Mouse (Mus musculus): ENCODE results near the gene Zfp931.
"Not testable (repeated sequence)": the region's sequence is repeated elsewhere in the genome, so short reads cannot be mapped to it uniquely, and the experiment has no call there.

Zfp931 gene

DNA sequence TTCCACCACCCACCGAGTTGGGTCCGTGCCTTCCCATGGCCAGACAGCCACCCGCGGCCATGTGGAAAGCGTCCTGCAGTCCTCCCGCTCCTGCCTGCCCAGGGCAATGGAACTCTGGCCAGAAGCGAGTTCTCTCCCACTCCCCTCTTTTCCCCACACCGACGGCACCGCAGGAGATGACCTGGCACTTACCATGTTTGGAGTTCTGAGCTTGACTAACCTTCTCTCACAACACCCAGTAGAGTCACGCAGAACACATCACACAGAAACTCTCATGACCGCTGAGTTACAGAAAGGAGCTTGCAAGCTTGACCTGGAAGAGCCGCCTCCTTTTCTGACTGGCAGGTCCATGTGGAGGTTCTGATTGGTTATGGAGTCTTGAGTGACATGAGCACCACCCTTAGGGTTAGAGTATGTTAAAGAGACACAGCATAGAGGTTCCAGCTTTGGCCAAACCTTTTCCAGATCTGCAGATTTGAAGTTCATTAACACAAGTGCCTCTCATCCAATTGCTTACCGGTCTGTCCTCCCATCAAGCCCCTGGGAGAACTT, at the start of gene Zfp931:
Zfp931 (minus strand) TSS at position 311 of the 552 bp plus-strand sequence.
- in situ Hi-C loops (cut with MboI) = not testable (repeated sequence)

DNA sequence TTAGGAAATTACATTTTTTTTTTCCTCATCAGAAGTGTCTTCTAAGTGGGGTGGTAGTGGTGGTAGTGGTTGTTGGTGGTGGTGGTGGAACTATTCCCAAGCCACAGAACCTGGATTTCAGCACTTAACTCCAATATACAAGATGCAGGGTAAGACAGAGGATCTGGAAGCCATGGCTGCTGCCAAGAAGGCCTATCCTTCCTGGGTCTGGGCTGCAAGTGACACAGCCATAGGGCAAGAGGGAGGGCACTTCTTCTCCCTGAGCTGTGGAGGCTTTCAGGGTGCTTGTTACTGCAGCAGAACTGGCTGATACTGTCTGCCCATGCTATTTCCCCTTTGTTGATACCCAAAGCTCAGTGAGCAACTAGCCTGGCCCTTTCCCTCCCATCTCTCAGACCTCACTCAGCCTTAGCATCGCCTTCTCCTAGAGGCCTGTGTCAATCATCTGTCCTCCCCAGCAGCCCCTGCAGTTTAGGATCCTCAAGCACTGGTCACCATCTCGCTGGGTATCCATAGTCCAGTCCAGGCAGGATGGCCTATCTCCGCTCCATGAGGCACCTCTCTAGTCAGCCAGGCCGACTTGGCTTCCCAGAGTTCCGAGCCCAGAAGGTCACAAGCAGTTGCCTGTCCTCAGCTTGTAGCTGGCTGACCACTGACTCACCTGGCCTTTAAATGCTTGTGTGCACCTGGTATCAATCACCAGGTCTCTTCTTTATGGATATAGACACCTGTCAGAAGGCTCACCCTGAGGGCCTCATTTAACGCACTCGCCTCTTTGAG, 48.0 kb upstream of the Zfp931 start:
- in situ Hi-C loops (cut with MboI) = no loop called here

DNA sequence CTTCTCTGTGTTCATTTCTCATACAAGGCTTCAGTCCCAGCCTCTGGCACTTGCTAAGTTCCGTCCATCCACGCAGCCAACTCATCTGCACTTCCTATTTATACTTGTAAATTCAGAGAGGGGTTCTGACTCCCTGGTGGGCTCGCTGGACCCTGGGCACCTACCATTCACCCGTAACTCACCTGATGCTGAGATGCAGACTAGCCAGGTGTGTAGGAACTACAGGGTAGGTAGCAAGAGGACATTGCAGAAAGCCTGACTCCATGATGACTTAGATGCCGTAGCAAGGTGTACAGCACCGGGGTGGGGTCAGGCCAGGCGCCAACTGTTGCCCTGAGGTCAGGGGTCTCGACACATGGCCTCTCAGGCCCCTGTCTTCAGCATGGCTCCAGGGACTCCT, 47.2 kb upstream of the Zfp931 start:
- in situ Hi-C loops (cut with MboI) = no loop called here

DNA sequence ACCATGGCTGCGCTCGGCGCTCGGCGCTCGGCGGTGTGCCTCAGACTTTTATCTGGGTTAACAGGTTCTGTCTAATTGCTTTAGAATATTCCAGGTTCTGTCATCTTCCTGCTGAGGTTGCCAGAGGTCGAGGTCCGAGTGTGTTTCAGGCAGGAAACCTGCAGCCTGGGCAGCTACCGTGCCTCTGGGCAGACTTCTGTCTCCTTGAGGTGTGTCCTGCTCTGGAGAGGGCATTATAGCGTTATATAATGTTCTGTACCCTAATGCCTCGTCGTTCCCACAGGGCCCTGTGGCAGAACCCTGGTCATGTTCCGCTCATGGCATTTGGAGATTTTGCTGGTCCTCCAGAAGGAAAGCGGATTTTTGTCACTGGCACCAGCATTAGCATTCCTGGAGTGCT, 45.2 kb upstream of the Zfp931 start:
- in situ Hi-C loops (cut with MboI) = no loop called here

DNA sequence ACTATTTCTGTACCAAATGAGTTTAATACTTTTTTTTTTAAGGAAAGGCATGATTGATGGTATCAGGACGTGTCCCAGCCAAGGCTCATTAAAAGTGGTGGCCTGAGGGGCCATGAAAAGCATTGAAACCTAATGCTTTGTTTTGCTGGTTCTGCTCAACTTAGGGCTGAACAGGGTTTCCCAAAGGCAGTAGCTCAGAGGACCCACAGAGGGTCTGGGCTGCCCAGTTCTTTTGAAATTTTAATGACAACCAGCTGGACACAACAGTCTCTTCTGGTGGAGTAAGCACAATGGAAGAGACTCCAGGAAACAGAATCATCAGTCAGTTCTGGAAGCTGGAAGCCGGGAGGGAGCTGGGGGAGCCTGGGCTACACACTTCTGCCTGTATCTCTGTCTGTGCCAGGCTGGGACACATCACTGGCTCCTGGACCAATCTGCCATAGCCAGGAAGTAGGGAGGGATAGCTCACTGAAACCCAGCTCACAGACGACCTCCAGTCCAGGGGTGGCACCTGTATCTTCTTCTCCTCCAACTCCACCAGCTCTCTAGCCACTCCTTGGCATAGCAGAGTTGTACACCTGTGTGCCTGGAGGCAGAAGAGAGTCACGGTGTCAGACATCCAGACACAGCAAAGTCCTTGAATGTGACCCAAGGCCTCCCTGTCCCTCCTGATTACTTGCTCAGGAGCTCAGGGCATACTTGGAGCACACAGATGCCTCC, 43.8 kb upstream of the Zfp931 start:
- in situ Hi-C loops (cut with MboI) = no loop called here

DNA sequence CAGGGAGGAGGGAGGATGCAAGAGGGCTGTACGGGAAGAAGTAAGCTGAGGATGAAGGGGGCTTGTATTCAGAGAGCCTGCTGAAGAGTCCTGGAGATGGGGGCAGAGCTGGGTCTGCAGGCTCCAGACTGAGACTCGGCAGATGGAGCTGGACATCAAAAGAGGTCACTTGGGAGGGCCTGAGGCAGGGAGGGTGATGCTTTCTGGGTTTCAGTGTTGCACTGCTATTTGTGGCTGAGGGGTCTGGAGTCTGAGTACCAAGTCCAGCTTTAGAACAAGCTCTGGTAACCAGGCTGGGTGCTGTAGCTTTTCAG, 43.1 kb upstream of the Zfp931 start:
- in situ Hi-C loops (cut with MboI) = no loop called here

DNA sequence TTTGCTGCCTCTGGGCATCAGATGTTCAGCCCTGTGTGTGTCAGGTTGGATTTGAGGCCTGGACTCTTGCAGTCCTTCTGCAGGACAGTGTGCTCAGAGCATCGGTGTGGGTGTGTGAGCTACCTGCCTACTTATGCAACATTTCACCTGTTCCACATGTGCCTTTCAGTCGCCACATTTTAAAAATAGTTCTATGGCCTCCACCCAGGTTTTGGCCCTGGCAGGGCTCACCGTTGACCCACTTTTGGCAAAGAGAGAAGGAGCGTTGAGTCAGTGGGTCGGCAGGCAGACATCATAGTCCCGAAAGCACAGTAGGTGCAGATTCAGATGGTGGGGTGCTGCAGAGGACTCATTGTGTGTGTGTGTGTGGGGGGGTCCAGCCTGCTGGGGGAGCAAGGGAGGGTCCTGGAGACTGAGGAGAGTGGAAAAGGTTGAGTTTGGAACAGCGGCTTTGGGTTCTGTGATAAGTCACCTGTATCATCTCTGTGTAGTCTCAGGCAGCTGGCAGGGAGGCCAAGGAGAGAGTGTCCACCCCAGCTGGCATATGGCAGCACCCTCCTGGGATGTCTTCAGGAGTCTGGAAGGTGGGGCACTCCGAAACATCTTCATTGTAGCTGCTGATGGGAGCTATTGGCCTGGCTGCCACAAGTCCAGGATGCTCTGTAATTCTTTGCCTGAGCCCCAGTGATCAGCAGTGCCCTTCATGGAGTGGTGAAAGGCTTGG, 42.5 kb upstream of the Zfp931 start:
- in situ Hi-C loops (cut with MboI) = no loop called here

DNA sequence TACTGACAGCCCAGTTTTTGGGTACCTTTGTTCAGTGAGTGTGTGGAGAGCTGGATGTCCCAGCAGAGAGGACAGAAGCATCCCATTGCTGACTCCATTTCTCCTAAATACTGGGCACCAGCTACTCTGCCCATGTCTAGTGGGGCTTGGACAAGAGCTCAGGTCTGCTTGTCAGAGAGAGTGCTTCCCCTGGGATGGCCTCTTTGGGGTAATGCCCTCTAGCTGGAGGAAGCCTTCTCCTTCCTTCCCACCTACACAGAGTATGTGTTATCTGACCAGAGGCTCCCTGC, 42.0 kb upstream of the Zfp931 start:
- in situ Hi-C loops (cut with MboI) = no loop called here

DNA sequence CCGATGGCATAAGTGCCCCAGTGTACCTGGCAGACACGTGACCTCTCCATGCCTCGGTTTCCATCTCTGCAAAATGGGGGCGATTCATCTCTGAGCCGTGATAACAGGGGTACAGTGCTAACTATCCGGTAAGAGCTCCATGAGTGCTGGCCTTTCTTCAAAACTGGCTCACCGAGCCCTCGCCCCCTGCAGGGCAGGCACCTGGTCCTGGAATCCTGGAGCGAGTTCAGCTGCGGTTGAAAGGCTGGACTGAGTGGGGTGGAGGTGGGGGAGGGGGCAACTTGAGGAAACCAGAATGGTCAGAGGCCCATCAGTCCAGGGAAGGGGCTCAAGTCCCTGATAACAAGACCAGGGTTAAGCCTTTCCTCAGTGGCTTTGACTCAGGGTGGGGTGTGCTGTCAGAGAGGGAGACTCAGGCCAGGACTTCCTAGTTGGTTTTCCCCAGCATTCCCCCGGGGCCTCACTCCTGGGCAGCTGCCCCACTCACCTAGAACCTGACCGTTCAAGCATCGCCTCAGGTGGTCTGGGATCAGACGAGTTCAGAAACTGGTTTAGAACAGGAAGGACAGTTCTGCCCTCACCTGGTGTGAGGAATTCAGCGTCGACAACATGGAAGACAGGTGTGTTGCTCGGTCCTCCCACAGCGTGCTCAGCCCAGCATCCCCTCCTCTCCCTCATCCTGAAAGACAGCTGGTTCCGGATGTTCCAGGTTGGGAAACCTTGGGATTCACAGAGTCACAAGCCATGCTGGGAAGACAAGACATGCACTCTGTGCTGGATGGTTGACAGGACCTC, 41.5 kb upstream of the Zfp931 start:
- in situ Hi-C loops (cut with MboI) = no loop called here

DNA sequence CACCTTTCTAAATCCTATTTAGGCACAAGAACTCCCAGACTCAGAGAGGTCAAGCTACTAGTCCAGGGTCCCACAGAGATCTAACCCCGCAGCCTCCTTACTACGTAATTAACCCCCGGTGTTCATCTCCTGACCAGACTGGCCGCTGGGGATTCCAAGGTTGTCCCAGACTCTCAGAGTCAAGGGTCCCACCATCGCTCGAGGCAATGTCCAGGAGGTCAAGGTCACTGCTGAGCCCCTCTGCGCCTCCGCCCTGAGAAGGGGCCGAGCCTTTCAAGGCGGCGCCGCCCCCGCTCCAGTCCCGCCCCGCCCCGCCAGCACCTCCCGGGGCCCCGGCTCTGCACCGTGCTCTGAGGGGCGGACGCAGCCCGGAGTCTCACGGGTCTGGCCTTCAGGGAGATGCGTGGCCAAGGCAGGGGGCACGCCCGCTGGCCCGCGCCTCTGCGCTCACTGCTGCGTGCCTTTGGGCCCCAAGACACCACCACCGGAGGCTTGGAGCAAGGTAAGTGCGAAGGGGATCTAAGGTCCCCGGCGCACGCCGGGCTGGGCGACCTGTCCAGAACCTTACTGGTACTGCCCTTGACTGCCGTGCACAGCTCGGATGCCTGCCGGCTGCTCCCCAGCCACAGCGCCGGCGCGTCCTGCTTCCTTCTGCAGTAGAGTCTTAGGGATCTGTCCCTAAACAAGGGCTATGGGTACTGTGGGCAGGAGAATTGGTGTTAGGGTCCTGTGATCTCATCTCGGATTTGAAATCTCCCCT, 40.7 kb upstream of the Zfp931 start, which contains the start of gene Phactr3:
Phactr3 (plus strand) TSS at position 175 of the 760 bp plus-strand sequence.
- in situ Hi-C loops (cut with MboI) = no loop called here

DNA sequence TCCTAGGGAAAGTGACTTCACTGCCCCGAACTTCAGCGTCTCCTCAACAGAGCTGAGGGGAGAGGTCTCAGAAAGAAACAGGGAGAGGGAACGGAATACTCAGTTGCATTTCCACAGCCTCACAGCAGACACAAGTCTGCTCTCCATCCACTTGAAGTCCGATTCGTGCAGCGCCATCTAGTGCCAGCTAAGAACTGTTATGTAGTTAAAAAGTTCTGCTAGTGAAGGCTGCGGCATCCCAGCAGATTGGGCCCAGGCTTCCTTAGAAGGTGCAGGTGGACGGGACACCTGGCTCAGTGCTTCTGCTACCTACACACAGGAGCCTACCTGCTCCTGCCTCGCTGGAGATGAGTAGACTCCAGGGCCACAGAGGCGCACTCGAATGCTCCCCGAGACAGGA, 39.7 kb upstream of the Zfp931 start:
- in situ Hi-C loops (cut with MboI) = no loop called here

DNA sequence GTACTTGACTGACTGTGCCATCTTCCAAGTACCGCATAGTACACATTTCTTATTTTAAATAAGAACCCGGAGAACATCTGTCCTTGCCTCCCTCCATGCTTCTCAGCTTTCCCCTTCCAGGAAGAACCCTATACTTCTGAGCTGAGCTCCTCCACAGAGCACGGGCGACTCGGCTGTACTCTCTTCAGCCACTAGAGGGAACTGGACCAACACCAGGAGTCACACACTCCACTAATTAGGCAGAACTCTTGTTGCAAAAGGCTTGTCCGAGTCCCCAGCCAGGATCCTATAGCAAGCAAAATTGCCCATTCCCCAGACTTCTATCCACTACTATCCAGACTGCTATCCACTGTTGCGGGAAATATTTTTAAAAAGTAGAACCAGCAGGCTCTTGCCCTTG, 23.7 kb upstream of the Zfp931 start:
- in situ Hi-C loops (cut with MboI) = no loop called here

DNA sequence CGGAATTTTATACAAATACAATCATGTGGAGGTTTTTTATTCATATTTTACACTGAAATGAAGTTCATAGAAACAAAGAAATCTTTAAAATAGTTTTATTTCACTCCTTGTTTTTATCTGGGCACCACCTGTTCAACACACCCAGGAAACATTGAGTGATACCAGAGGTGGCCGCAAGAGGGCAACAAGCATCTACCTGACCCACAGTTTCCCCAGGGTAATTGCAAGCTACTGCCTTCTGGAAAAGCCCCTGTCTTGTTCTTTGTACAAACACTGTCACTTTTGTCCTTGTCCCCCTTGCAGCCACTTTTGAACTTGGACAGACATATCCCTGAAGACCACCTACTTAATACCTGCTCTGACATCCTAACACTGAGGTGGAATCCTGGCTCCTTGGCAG, 19.7 kb upstream of the Zfp931 start:
- in situ Hi-C loops (cut with MboI) = no loop called here

DNA sequence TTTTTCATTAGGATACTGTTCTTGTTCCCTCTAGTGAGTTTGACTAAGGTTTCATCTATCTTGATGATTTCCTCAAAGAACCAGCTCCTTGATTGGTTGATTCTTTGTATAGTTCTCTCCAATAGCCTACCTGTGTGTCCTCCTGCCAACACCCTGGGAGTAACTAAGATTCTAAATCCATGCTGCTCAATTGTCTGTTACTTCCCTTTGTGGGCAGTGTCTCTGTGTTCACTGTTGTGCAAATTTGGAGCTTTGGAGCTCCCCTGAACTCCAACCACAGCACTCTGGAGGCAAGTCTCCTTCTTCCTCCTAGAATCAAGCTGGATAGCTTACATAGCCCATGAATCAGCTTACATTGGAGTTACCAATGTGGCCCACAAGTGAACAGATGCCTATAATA, 11.3 kb upstream of the Zfp931 start:
- in situ Hi-C loops (cut with MboI) = no loop called here

DNA sequence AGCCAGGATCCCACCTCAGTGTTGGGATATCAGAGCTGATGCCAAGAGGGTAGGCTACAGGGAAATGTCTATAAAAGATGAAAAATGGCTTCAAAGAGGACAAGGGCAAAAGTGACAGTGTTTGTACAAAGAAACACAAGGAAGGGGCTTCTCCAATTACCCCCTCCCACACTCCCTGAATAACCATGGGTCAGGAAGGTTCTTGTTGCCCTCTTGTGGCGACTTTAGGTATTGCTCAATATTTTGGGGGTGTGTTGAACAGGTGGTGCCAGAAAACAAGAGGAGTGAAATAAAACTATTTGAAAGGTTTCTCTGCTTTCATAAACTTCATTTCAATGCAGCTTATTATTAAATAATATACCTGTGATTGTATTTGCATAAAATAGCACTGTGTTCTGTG, 20.1 kb downstream of the Zfp931 start:
- in situ Hi-C loops (cut with MboI) = no loop called here

DNA sequence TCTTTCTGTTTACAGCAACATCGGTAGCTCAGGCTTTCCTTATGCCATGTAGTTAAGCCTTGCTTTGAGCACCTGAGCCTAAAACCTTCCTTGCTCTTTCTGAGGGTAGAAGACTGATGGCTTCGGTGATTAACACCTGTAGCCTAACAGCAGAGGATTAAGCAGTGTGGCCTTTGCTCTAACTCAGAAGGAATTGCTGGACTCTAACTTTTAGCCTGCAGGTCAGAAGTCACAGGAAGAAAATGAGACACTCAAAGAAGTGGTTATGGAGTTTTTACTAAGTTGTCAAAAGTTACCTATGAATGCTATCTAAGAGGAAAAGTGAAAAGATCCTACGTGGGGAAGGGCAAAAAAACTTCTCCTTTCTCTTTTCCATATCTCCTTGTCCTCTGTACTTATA, 50.7 kb downstream of the Zfp931 start:
- in situ Hi-C loops (cut with MboI) = not testable (repeated sequence)

DNA sequence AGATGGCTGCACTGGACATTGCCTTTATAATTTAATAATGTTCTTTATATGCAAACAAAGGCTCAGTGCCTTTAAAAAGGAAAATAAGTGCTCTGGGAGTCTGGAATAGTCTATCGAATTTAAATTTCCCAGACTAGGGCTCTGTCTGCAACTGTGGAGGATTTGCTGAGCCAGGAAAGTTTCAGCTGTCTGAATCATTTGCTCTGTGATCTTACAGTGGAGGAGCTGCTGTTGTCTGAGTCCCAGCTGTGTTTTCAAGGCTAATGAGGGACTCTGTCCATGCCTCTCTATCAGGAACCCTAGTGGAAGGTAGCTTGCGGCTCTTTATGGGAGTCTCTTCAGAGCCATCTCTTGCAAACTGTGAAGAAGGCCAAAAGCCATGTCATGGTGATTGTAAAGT, 54.4 kb downstream of the Zfp931 start:
- in situ Hi-C loops (cut with MboI) = not testable (repeated sequence)

DNA sequence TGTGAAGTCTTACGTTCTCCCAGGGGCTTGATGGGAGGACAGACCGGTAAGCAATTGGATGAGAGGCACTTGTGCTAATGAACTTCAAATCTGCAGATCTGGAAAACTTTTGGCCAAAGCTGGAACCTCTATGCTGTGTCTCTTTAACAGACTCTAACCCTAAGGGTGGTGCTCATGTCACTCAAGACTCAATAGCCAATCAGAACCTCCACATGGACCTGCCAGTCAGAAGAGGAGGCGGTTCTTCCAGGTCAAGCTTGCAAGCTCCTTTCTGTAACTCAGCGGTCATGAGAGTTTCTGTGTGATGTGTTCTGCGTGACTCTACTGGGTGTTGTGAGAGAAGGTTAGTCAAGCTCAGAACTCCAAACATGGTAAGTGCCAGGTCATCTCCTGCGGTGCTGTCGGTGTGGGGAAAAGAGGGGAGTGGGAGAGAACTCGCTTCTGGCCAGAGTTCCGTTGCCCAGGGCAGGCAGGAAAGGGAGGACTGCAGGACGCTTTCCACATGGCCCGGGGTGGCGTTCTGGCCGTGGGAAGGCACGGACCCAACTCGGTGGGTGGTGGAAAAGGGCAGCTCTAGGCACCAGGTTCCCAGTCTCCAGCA, 55.2 kb downstream of the Zfp931 start, which contains the start of gene Zfp971:
Zfp971 (plus strand) TSS at position 274 of the 601 bp plus-strand sequence.
- in situ Hi-C loops (cut with MboI) = not testable (repeated sequence)

DNA sequence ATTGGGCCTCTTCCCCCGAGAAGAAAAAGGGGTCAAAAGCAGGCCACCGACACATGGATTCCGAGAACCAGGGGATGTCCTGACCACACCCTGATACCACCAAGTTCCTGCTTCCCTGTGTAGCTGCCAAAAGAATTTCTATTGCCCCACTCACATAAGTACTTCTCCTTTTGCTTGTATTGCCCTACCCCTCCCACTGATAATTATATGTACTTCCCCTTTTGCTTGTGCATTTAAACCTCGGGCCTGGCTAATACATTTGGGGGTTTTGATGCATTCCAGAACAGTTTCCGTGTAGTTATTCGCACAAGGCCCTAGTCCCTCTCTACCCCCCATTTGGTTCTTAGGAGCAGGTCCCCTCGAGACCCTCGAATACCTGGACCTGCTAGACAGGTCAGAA, 57.5 kb downstream of the Zfp931 start:
- in situ Hi-C loops (cut with MboI) = not testable (repeated sequence)

DNA sequence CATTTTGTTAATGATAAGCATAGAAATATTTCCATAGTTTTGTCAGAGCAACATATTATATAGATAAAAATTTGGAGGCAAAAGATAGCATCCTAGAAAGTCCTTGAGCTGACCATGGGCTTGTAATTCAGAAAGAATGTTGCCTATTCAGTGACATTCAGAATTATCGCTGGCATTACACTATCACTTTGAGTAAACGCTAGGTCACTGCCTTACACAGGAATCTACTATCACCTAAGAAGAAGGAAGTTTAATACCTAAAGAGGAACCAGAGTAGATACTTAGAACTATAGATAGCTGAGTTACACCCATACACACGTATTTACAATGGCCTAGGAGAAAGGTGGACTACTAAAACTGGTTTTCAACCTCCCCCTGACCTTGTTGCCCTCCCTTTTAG, 58.8 kb downstream of the Zfp931 start:
- in situ Hi-C loops (cut with MboI) = not testable (repeated sequence)
